Mouse (Mus musculus): ENCODE results near the gene Gas2l2. TPM values are rescaled to one million over a fixed set of nuclear protein-coding genes. Genes with fewer than 3 reads are reported as not detected.

Gene Gas2l2
- total and polyA plus RNA-seq, 3 experiments, result 0.10 TPM; not detected in 2

DNA sequence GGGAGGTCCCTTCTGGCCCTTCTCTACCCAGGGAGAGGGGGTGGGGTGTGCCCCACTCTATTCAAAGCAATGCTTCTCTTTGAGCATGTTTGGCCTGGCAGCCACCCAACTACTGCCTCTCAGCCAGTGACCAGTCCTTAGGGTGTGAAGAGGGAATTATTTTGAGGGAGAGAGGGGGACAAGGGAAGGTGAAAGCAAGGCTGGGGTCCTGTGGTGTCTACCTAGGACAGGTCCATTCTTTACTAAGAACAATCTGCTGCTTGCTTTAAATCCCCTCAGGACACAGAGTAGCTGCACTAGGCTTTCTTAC lies 19.6 kb upstream of the Gas2l2 start:
- no peaks in the 10 kb centered on the region; the same call in 1 of the 2 replicates for H3K27me3 ChIP-seq (ENCODE audit: control insufficient read depth, insufficient read depth, low read length)
- peaks cover 23% of the 10 kb centered on the region for H3K4me1 ChIP-seq (ENCODE audit: control insufficient read depth, insufficient read depth, low read length)
- TF ChIP-seq CTCF (IDR thresholded peaks at IDR 0.05) (no peak), EP300 (IDR thresholded peaks at IDR 0.05; ENCODE audit: insufficient read depth, low read depth, low read length) (no peak), POLR2A (IDR thresholded peaks at IDR 0.05; ENCODE audit: insufficient read depth, low read depth, low read length) (no peak)
- intact Hi-C loops (cut with DNase I), result no loop called here
- no peak overlapping the region for H3K9ac ChIP-seq (ENCODE audit: low read depth, low read length)
- H3K27ac ChIP-seq, result no peak overlapping the region; the same call in 1 of the 2 replicates
- H3K36me3 ChIP-seq (ENCODE audit: control insufficient read depth, insufficient read depth, low read length), result no peaks in the 10 kb centered on the region; the same call in 1 of the 2 replicates
- peak; percentile 54 to 62 for DNase-seq
- H3K79me2 ChIP-seq (replicated peaks; ENCODE audit: control insufficient read depth, insufficient read depth, low read length), result no peaks in the 10 kb centered on the region
- no peak overlapping the region for H3K4me3 ChIP-seq

GRCm38 (mm10) chr11:83448021-83448926 lies 19.0 kb upstream of the Gas2l2 start:
- peak; percentile 58 to 65 for DNase-seq
- no peaks in the 10 kb centered on the region; the same call in 1 of the 2 replicates for H3K36me3 ChIP-seq (ENCODE audit: control insufficient read depth, insufficient read depth, low read length)
- TF ChIP-seq EP300 (IDR thresholded peaks at IDR 0.05; ENCODE audit: insufficient read depth, low read depth, low read length), result no peak
- no peak for TF ChIP-seq POLR2A (IDR thresholded peaks at IDR 0.05; ENCODE audit: insufficient read depth, low read depth, low read length)
- TF ChIP-seq CTCF (IDR thresholded peaks at IDR 0.05), result no peak
- 38% methylated on average over 16 of the region's 16 CpGs for WGBS
- H3K27me3 ChIP-seq (ENCODE audit: control insufficient read depth, insufficient read depth, low read length), result no peaks in the 10 kb centered on the region; the same call in 1 of the 2 replicates
- intact Hi-C loops (cut with DNase I), result no loop called here
- H3K4me1 ChIP-seq (ENCODE audit: control insufficient read depth, insufficient read depth, low read length), result peaks cover 24% of the 10 kb centered on the region
- H3K79me2 ChIP-seq (replicated peaks; ENCODE audit: control insufficient read depth, insufficient read depth, low read length), result no peaks in the 10 kb centered on the region
- H3K4me3 ChIP-seq, result no peak overlapping the region
- no peak overlapping the region for H3K9ac ChIP-seq (ENCODE audit: low read depth, low read length)
- H3K27ac ChIP-seq, result peak overlapping the region; percentile 21

DNA sequence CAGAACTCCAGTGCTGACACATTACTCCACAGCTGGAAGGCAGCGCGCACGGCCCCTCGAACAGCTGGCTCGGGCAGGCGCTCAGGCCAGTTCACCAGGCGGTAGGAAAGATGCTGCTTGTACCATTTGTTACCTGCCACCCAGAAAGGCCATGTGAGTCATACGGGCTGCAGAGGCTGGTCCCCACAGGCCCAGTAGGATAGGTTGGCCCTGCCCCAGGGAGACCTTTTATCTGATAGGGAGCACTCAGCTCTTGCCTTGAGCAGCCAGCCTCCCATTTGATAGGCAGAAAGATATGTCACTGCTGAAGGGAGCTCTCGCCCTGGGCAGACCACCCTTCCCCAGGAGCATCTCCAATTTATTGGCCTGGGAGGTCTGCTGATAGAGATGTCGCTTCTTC lies 18.4 kb upstream of the Gas2l2 start:
- WGBS, result 67% methylated on average over 10 of the region's 10 CpGs
- intact Hi-C loops (cut with DNase I), result no loop called here
- no peak for DNase-seq
- Histone ChIP-seq H3K79me2 (replicated peaks; ENCODE audit: control insufficient read depth, insufficient read depth, low read length) (no peaks in the 10 kb centered on the region), H3K27me3 (ENCODE audit: control insufficient read depth, insufficient read depth, low read length) (no peaks in the 10 kb centered on the region; the same call in 1 of the 2 replicates), H3K9ac (ENCODE audit: low read depth, low read length) (no peak overlapping the region), H3K36me3 (ENCODE audit: control insufficient read depth, insufficient read depth, low read length) (no peaks in the 10 kb centered on the region; the same call in 1 of the 2 replicates), H3K27ac (peak overlapping the region; percentile 21), H3K4me1 (ENCODE audit: control insufficient read depth, insufficient read depth, low read length) (peaks cover 26% of the 10 kb centered on the region), H3K4me3 (no peak overlapping the region)
- TF ChIP-seq CTCF (IDR thresholded peaks at IDR 0.05), result no peak
- TF ChIP-seq EP300 (IDR thresholded peaks at IDR 0.05; ENCODE audit: insufficient read depth, low read depth, low read length), result no peak
- no peak for TF ChIP-seq POLR2A (IDR thresholded peaks at IDR 0.05; ENCODE audit: insufficient read depth, low read depth, low read length)

DNA sequence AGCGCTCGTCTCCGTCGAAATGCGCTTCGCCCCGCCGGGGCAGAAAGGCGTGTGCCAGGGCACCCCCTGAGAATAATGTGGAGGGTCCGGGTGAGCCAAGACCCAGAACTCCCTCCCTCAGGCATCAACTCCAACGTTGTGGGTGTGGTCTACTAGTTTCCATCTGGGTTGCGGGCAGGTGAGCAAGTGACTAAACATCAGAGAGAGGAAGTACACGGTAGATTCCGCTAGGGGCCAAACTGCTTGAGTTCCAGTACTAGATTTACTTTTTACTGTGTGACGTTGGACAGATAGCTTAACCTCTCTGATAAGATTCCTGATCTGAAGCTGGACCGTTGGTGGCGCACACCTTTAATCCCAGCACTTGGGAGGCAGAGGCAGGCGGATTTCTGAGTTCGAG lies 15.7 kb upstream of the Gas2l2 start:
- WGBS, result 45% methylated on average over 19 of the region's 19 CpGs
- DNase-seq, result no peak
- H3K27ac ChIP-seq, result no peak overlapping the region
- no peaks in the 10 kb centered on the region; the same call in 1 of the 2 replicates for H3K36me3 ChIP-seq (ENCODE audit: control insufficient read depth, insufficient read depth, low read length)
- no peak overlapping the region for H3K4me3 ChIP-seq
- H3K27me3 ChIP-seq (ENCODE audit: control insufficient read depth, insufficient read depth, low read length), result no peaks in the 10 kb centered on the region; the same call in 1 of the 2 replicates
- intact Hi-C loops (cut with DNase I), result no loop called here
- H3K79me2 ChIP-seq (replicated peaks; ENCODE audit: control insufficient read depth, insufficient read depth, low read length), result no peaks in the 10 kb centered on the region
- no peak overlapping the region for H3K9ac ChIP-seq (ENCODE audit: low read depth, low read length)
- TF ChIP-seq POLR2A (IDR thresholded peaks at IDR 0.05; ENCODE audit: insufficient read depth, low read depth, low read length) (no peak), CTCF (IDR thresholded peaks at IDR 0.05) (no peak), EP300 (IDR thresholded peaks at IDR 0.05; ENCODE audit: insufficient read depth, low read depth, low read length) (no peak)
- H3K4me1 ChIP-seq (ENCODE audit: control insufficient read depth, insufficient read depth, low read length), result peaks cover 30% of the 10 kb centered on the region

- Histone ChIP-seq H3K79me2 (replicated peaks; ENCODE audit: control insufficient read depth, insufficient read depth, low read length) (no peaks in the 10 kb centered on the region), H3K4me1 (ENCODE audit: control insufficient read depth, insufficient read depth, low read length) (peaks cover 23% of the 10 kb centered on the region), H3K27ac (no peak overlapping the region), H3K36me3 (ENCODE audit: control insufficient read depth, insufficient read depth, low read length) (no peaks in the 10 kb centered on the region; the same call in 1 of the 2 replicates), H3K4me3 (no peak overlapping the region), H3K9ac (ENCODE audit: low read depth, low read length) (no peak overlapping the region), H3K27me3 (ENCODE audit: control insufficient read depth, insufficient read depth, low read length) (no peaks in the 10 kb centered on the region; the same call in 1 of the 2 replicates)
- intact Hi-C loops (cut with DNase I), result loop anchor here (1.0 to 5.0 kb wide), 3 partner anchors 28 to 308 kb away; partner anchors contain the start of gene Heatr6
- 10% methylated on average over 7 of the region's 7 CpGs for WGBS
- DNase-seq, result no peak
- no peak for TF ChIP-seq CTCF (IDR thresholded peaks at IDR 0.05)
- no peak for TF ChIP-seq EP300 (IDR thresholded peaks at IDR 0.05; ENCODE audit: insufficient read depth, low read depth, low read length)
- TF ChIP-seq POLR2A (IDR thresholded peaks at IDR 0.05; ENCODE audit: insufficient read depth, low read depth, low read length), result no peak
Observed at GRCm38 (mm10) chr11:83443824-83444223, 14.6 kb upstream of the Gas2l2 start.

Measured in heart, adult 2 months (tissue).